Mouse (Mus musculus): ENCODE data around the gene Fgf13. TPM values are rescaled to one million over a fixed set of nuclear protein-coding genes. Genes with fewer than 3 reads are reported as not detected.

Gene Fgf13
- total and polyA plus RNA-seq, 3 experiments = not detected

- ATAC-seq (ENCODE audit: extremely low read depth, insufficient number of reproducible peaks, low FRiP score, poor library complexity, severe bottlenecking) = no peak
- H3K4me3 ChIP-seq (ENCODE audit: low read depth, low read length) = no peak overlapping the region
Observed at GRCm38 (mm10) chrX:59134166-59134861, 433.6 kb downstream of the Fgf13 start.

GRCm38 (mm10) chrX:59133834-59134165, 434.1 kb downstream of the Fgf13 start:
- DNase-seq (ENCODE audit: low spot score) (no peak), ATAC-seq (ENCODE audit: extremely low read depth, insufficient number of reproducible peaks, low FRiP score, poor library complexity, severe bottlenecking) (no peak)
- Histone ChIP-seq H3K4me1 (ENCODE audit: insufficient read depth, low read depth, low read length) (no peaks in the 10 kb centered on the region), H3K36me3 (replicated peaks) (no peaks in the 10 kb centered on the region), H3K4me3 (ENCODE audit: low read depth, low read length) (no peak overlapping the region), H3K9me3 (replicated peaks) (peaks cover 13% of the 10 kb centered on the region), H3K27me3 (ENCODE audit: insufficient read depth, low read length) (no peaks in the 10 kb centered on the region)
- TF ChIP-seq POLR2AphosphoS5 (IDR thresholded peaks at IDR 0.05; ENCODE audit: insufficient replicate concordance, low read depth, low read length) = no peak
- no peak for TF ChIP-seq GATA2 (IDR thresholded peaks at IDR 0.05; ENCODE audit: borderline replicate concordance, low read depth, low read length)
- no peak for TF ChIP-seq CTCF (IDR thresholded peaks at IDR 0.05; ENCODE audit: low read depth, low read length)
- TF ChIP-seq TAL1 (conservative IDR thresholded peaks at IDR 0.05; ENCODE audit: low read depth, low read length) = no peak
- TF ChIP-seq GATA1 (IDR thresholded peaks at IDR 0.05; ENCODE audit: borderline replicate concordance, low read length) = no peak

More at GRCm38 (mm10) chrX:59134166-59134861, 433.6 kb downstream of the Fgf13 start:
- Histone ChIP-seq H3K9me3 (replicated peaks) (peaks cover 13% of the 10 kb centered on the region), H3K4me1 (ENCODE audit: insufficient read depth, low read depth, low read length) (no peaks in the 10 kb centered on the region), H3K36me3 (replicated peaks) (no peaks in the 10 kb centered on the region), H3K27me3 (ENCODE audit: insufficient read depth, low read length) (no peaks in the 10 kb centered on the region)
- no peak for TF ChIP-seq GATA2 (IDR thresholded peaks at IDR 0.05; ENCODE audit: borderline replicate concordance, low read depth, low read length)
- TF ChIP-seq TAL1 (conservative IDR thresholded peaks at IDR 0.05; ENCODE audit: low read depth, low read length) = no peak
- no peak for TF ChIP-seq CTCF (IDR thresholded peaks at IDR 0.05; ENCODE audit: low read depth, low read length)
- TF ChIP-seq GATA1 (IDR thresholded peaks at IDR 0.05; ENCODE audit: borderline replicate concordance, low read length) = no peak
- no peak for TF ChIP-seq POLR2AphosphoS5 (IDR thresholded peaks at IDR 0.05; ENCODE audit: insufficient replicate concordance, low read depth, low read length)
- DNase-seq (ENCODE audit: low spot score) = no peak

- peaks cover 13% of the 10 kb centered on the region for H3K9me3 ChIP-seq (replicated peaks)
- ATAC-seq (ENCODE audit: extremely low read depth, insufficient number of reproducible peaks, low FRiP score, poor library complexity, severe bottlenecking) (no peak), DNase-seq (ENCODE audit: low spot score) (no peak)
- no peaks in the 10 kb centered on the region for H3K36me3 ChIP-seq (replicated peaks)
- H3K27me3 ChIP-seq (ENCODE audit: insufficient read depth, low read length) = no peaks in the 10 kb centered on the region
- TF ChIP-seq POLR2AphosphoS5 (IDR thresholded peaks at IDR 0.05; ENCODE audit: insufficient replicate concordance, low read depth, low read length) (no peak), TAL1 (conservative IDR thresholded peaks at IDR 0.05; ENCODE audit: low read depth, low read length) (no peak), CTCF (IDR thresholded peaks at IDR 0.05; ENCODE audit: low read depth, low read length) (no peak)
- no peak overlapping the region for H3K4me3 ChIP-seq (ENCODE audit: low read depth, low read length)
- no peaks in the 10 kb centered on the region for H3K4me1 ChIP-seq (ENCODE audit: insufficient read depth, low read depth, low read length)
Observed at GRCm38 (mm10) chrX:59133416-59133815, 434.5 kb downstream of the Fgf13 start.

- no peaks in the 10 kb centered on the region for H3K4me1 ChIP-seq (ENCODE audit: insufficient read depth, low read depth, low read length)
- no peak overlapping the region for H3K4me3 ChIP-seq (ENCODE audit: low read depth, low read length)
- ATAC-seq (ENCODE audit: extremely low read depth, insufficient number of reproducible peaks, low FRiP score, poor library complexity, severe bottlenecking) (no peak), DNase-seq (ENCODE audit: low spot score) (no peak)
- H3K27me3 ChIP-seq (ENCODE audit: insufficient read depth, low read length) = no peaks in the 10 kb centered on the region
- H3K36me3 ChIP-seq (replicated peaks) = no peaks in the 10 kb centered on the region
- H3K9me3 ChIP-seq (replicated peaks) = no peaks in the 10 kb centered on the region
- TF ChIP-seq GATA1 (IDR thresholded peaks at IDR 0.05; ENCODE audit: borderline replicate concordance, low read length) = no peak
- TF ChIP-seq POLR2AphosphoS5 (IDR thresholded peaks at IDR 0.05; ENCODE audit: insufficient replicate concordance, low read depth, low read length) = no peak
- no peak for TF ChIP-seq TAL1 (conservative IDR thresholded peaks at IDR 0.05; ENCODE audit: low read depth, low read length)
- no peak for TF ChIP-seq GATA2 (IDR thresholded peaks at IDR 0.05; ENCODE audit: borderline replicate concordance, low read depth, low read length)
- TF ChIP-seq CTCF (IDR thresholded peaks at IDR 0.05; ENCODE audit: low read depth, low read length) = no peak
Observed at GRCm38 (mm10) chrX:59126637-59127036, 441.2 kb downstream of the Fgf13 start.

- Histone ChIP-seq H3K4me3 (ENCODE audit: low read depth, low read length) (no peak overlapping the region), H3K36me3 (replicated peaks) (no peaks in the 10 kb centered on the region), H3K9me3 (replicated peaks) (no peaks in the 10 kb centered on the region), H3K27me3 (ENCODE audit: insufficient read depth, low read length) (no peaks in the 10 kb centered on the region), H3K4me1 (ENCODE audit: insufficient read depth, low read depth, low read length) (no peaks in the 10 kb centered on the region)
- DNase-seq (ENCODE audit: low spot score) = no peak
- no peak for ATAC-seq (ENCODE audit: extremely low read depth, insufficient number of reproducible peaks, low FRiP score, poor library complexity, severe bottlenecking)
- TF ChIP-seq POLR2AphosphoS5 (IDR thresholded peaks at IDR 0.05; ENCODE audit: insufficient replicate concordance, low read depth, low read length) = no peak
- TF ChIP-seq GATA1 (IDR thresholded peaks at IDR 0.05; ENCODE audit: borderline replicate concordance, low read length) = no peak
- TF ChIP-seq GATA2 (IDR thresholded peaks at IDR 0.05; ENCODE audit: borderline replicate concordance, low read depth, low read length) = no peak
- no peak for TF ChIP-seq CTCF (IDR thresholded peaks at IDR 0.05; ENCODE audit: low read depth, low read length)
- TF ChIP-seq TAL1 (conservative IDR thresholded peaks at IDR 0.05; ENCODE audit: low read depth, low read length) = no peak
Observed at GRCm38 (mm10) chrX:59113187-59113586, 454.7 kb downstream of the Fgf13 start.

- Histone ChIP-seq H3K27me3 (ENCODE audit: insufficient read depth, low read length) (no peaks in the 10 kb centered on the region), H3K4me1 (ENCODE audit: insufficient read depth, low read depth, low read length) (no peaks in the 10 kb centered on the region), H3K36me3 (replicated peaks) (no peaks in the 10 kb centered on the region), H3K9me3 (replicated peaks) (no peaks in the 10 kb centered on the region), H3K4me3 (ENCODE audit: low read depth, low read length) (no peak overlapping the region)
- DNase-seq (ENCODE audit: low spot score) = no peak
- no peak for TF ChIP-seq GATA2 (IDR thresholded peaks at IDR 0.05; ENCODE audit: borderline replicate concordance, low read depth, low read length)
- TF ChIP-seq POLR2AphosphoS5 (IDR thresholded peaks at IDR 0.05; ENCODE audit: insufficient replicate concordance, low read depth, low read length) = no peak
- no peak for TF ChIP-seq GATA1 (IDR thresholded peaks at IDR 0.05; ENCODE audit: borderline replicate concordance, low read length)
- TF ChIP-seq TAL1 (conservative IDR thresholded peaks at IDR 0.05; ENCODE audit: low read depth, low read length) = no peak
- no peak for TF ChIP-seq CTCF (IDR thresholded peaks at IDR 0.05; ENCODE audit: low read depth, low read length)
- ATAC-seq (ENCODE audit: extremely low read depth, insufficient number of reproducible peaks, low FRiP score, poor library complexity, severe bottlenecking) = no peak
Observed at GRCm38 (mm10) chrX:59085928-59086327, 481.9 kb downstream of the Fgf13 start.

Measured in G1E (cell line).